Mouse (Mus musculus) cerebellum, adult 2 months (tissue): ENCODE results near the gene Cyp4a32. TPM values are rescaled to one million over a fixed set of nuclear protein-coding genes. Genes with fewer than 3 reads are reported as not detected.
"Not testable (repeated sequence)": the region's sequence is repeated elsewhere in the genome, so short reads cannot be mapped to it uniquely, and the experiment has no call there.

ENCODE experiments used
- DNase-seq, 2 experiments: peaks; one replicate each; pipeline ENCODE4 v3.0.0; 2021
- H3K27ac ChIP-seq: fragments of 200-500 bp; 2 replicates; pipeline ENCODE4 v1.5.1; 2012; ENCODE audit warnings: low read length, control low read depth, inconsistent platforms; ENCODE audit not compliant: insufficient read depth
- H3K27me3 ChIP-seq: fragments of 200-500 bp; 2 replicates; pipeline ENCODE4 v1.6.1; 2012; ENCODE audit warnings: inconsistent platforms, mild to moderate bottlenecking, low read length, moderate library complexity; ENCODE audit not compliant: control insufficient read depth, insufficient read depth
- H3K4me1 ChIP-seq: fragments of 200-500 bp; 2 replicates; pipeline ENCODE4 v1.6.1; 2011; ENCODE audit warnings: low read length; ENCODE audit not compliant: control insufficient read depth, insufficient read depth
- H3K4me3 ChIP-seq: fragments of 200-500 bp; replicated peaks from 2 replicates; pipeline ENCODE3; 2011; ENCODE audit warnings: mild to moderate bottlenecking, low read depth, low read length, control low read depth; ENCODE audit not compliant: insufficient read depth
- CTCF ChIP-seq: fragments of 200-500 bp; IDR thresholded peaks from 2 replicates; pipeline ENCODE4 v1.5.1; 2011; ENCODE audit warnings: low read depth, mild to moderate bottlenecking, control low read depth, low read length, moderate library complexity, borderline replicate concordance; ENCODE audit not compliant: insufficient read depth
- POLR2A ChIP-seq: fragments of 200-500 bp; IDR thresholded peaks from 2 replicates; pipeline ENCODE4 v1.6.1; 2011; ENCODE audit warnings: low read length, control low read depth, borderline replicate concordance; ENCODE audit not compliant: insufficient read depth
- WGBS: fragments of 180-500 bp; shearing (Covaris S2); methylation state at CpG from one replicate; pipeline ENCODE4 v1.1.7; 2018; 5-methylcytosine and 5-hydroxymethylcytosine counted together
- polyA plus RNA-seq: library from polyadenylated mRNA; depleted of rRNA; stranded (reverse); fragments of >200 nt; gene quantifications from 2 replicates; pipeline ENCODE4 v1.2.3, GENCODE M21; 2012; rRNA removed

Gene Cyp4a32
- polyA plus RNA-seq, 1 experiment, result not detected

DNA sequence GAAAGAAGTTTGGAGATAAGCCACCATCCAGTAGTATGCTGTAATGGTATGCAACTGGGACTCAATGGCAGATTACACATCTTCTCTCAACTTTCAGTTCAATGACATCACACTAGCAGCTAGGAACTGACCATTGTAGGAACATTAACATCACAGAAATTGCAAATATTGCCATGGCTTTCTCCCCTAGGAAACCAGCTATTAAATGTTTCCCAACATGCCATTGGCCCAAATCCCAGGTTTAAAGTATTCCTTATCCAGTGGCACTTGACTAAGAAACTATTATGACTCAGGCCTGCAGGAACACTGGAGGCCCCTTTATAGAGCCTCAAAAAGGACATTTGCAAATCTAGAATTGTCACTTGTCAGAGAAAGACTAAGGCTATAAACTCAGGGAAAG, 48.6 kb downstream of the Cyp4a32 start:
- no peak overlapping the region for H3K4me3 ChIP-seq
- no peak for DNase-seq
- no peak overlapping the region for H3K27ac ChIP-seq
- TF ChIP-seq POLR2A, result no peak
- TF ChIP-seq CTCF, result no peak
- H3K4me1 ChIP-seq, result no peaks in the 10 kb centered on the region
- no peaks in the 10 kb centered on the region for H3K27me3 ChIP-seq

GRCm38 (mm10) chr4:115650866-115651265, 50.1 kb downstream of the Cyp4a32 start:
- TF ChIP-seq CTCF, result no peak
- no peak for TF ChIP-seq POLR2A
- no peak for DNase-seq
- Histone ChIP-seq H3K27me3 (no peaks in the 10 kb centered on the region), H3K27ac (no peak overlapping the region), H3K4me1 (no peaks in the 10 kb centered on the region), H3K4me3 (no peak overlapping the region)
- 73% methylated on average over 5 of the region's 5 CpGs for WGBS

- H3K27ac ChIP-seq, H3K4me3 ChIP-seq, H3K4me1 ChIP-seq, H3K27me3 ChIP-seq, DNase-seq: not testable (repeated sequence)
- WGBS, result 72% methylated on average over 7 of the region's 7 CpGs
Observed at GRCm38 (mm10) chr4:115655841-115656534, 55.2 kb downstream of the Cyp4a32 start.

GRCm38 (mm10) chr4:115656535-115656922, 55.8 kb downstream of the Cyp4a32 start:
- not testable (repeated sequence) for DNase-seq, H3K27ac ChIP-seq, H3K4me1 ChIP-seq, H3K4me3 ChIP-seq, H3K27me3 ChIP-seq
- 76% methylated on average over 1 of the region's 1 CpGs for WGBS

DNA sequence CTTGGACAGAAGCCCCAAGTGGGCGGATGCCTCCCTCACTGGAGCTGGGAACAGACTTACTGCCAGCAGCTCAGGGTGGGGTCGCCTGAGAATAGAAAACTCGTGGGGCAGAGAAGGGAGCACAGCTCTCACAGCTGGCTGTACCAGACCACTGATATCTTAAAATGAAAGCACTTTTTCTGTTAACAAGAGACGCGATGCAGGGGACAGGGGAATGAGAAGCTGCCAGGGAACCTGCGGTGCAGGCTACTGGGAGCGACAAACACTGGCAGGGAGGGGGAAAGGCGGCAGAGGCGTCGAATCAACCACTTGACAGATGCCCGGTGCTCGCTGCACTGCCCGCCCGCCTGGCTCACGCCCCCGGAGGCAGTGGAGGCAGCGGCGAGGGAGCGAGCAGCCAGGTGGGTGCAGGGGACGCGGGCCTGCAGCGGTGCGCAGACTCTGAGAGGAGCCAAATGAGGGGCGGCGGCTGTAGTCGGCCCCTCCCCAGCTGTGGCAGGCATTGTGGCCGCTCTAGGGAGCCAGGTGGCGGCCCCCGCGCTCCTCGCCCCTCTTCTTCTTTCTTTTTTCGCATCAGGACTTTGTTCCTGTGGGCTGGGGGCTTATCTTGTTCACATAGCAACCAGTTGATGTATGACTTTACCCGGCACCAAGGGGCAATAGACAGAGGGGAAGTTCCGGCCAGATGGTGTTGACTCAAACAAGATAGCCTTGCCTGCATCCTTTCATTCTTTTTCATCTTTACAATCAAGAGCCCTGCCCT, 56.5 kb downstream of the Cyp4a32 start:
- H3K4me1 ChIP-seq, result no peaks in the 10 kb centered on the region
- H3K4me3 ChIP-seq, result no peak overlapping the region
- TF ChIP-seq POLR2A (no peak), CTCF (no peak)
- WGBS, result 1% methylated on average over 34 of the region's 34 CpGs
- no peak for DNase-seq
- no peaks in the 10 kb centered on the region for H3K27me3 ChIP-seq
- no peak overlapping the region for H3K27ac ChIP-seq

GRCm38 (mm10) chr4:115657867-115658249, 57.1 kb downstream of the Cyp4a32 start:
- Histone ChIP-seq H3K27ac (no peak overlapping the region), H3K27me3 (no peaks in the 10 kb centered on the region), H3K4me3 (no peak overlapping the region), H3K4me1 (no peaks in the 10 kb centered on the region)
- no peak for DNase-seq
- TF ChIP-seq POLR2A, result no peak

GRCm38 (mm10) chr4:115659190-115659589, 58.4 kb downstream of the Cyp4a32 start:
- Histone ChIP-seq H3K27me3 (no peaks in the 10 kb centered on the region), H3K27ac (no peak overlapping the region), H3K4me1 (no peaks in the 10 kb centered on the region), H3K4me3 (no peak overlapping the region)
- TF ChIP-seq POLR2A (no peak), CTCF (no peak)
- DNase-seq, result no peak

Other genes with a start within 250 kb of the Cyp4a32 start
- gene Cyp4a12b, start 189.3 kb upstream of the Cyp4a32 start, polyA plus RNA-seq, result not detected in 2 replicates
- gene Cyp4a30b, start 148.4 kb upstream of the Cyp4a32 start, polyA plus RNA-seq, result not detected in 2 replicates
- gene Cyp4a14, start 104.8 kb upstream of the Cyp4a32 start, polyA plus RNA-seq, result not detected in 2 replicates
- gene Cyp4a10, start 82.7 kb upstream of the Cyp4a32 start, polyA plus RNA-seq, result not detected in 2 replicates
- not detected in 2 replicates for gene Cyp4a31, start 37.3 kb upstream of the Cyp4a32 start, polyA plus RNA-seq
- gene Cyp4b1, start 46.8 kb downstream of the Cyp4a32 start, polyA plus RNA-seq, result 0.11 and 0.27 TPM in 2 replicates
- 46.7 and 52.5 TPM in 2 replicates for gene Efcab14, start 136.8 kb downstream of the Cyp4a32 start, polyA plus RNA-seq
- gene Tex38, start 180.0 kb downstream of the Cyp4a32 start, polyA plus RNA-seq, result 0.43 TPM in 2 replicates
- 71.2 and 81.2 TPM in 2 replicates for gene Atpaf1, start 183.8 kb downstream of the Cyp4a32 start, polyA plus RNA-seq
- 9.4 and 11.1 TPM in 2 replicates for gene Mob3c, start 227.1 kb downstream of the Cyp4a32 start, polyA plus RNA-seq
- 58.3 and 60.0 TPM in 2 replicates for gene Mknk1, start 238.2 kb downstream of the Cyp4a32 start, polyA plus RNA-seq